Mouse (Mus musculus): Measurements from ENCODE around the gene Kif18a. TPM values are rescaled to one million over a fixed set of nuclear protein-coding genes. Genes with fewer than 3 reads are reported as not detected.

Kif18a gene
- total RNA-seq, 2 experiments from 2014 or later, result 0.48 to 0.70 TPM

- DNase-seq, result no peak
- H3K4me3 ChIP-seq, result no peak overlapping the region
- intact Hi-C loops (cut with DNase I), result no loop called here
- no peak overlapping the region for H3K27ac ChIP-seq
- TF ChIP-seq CTCF (IDR thresholded peaks at IDR 0.05), result no peak
Observed at GRCm38 (mm10) chr2:109302234-109302633, 21.7 kb downstream of the Kif18a start.

GRCm38 (mm10) chr2:109303638-109304037 is 23.1 kb downstream of the Kif18a start:
- Histone ChIP-seq H3K27ac (no peak overlapping the region), H3K4me3 (no peak overlapping the region)
- no peak for TF ChIP-seq CTCF (IDR thresholded peaks at IDR 0.05)
- no peak for DNase-seq
- intact Hi-C loops (cut with DNase I), result no loop called here

- H3K4me3 ChIP-seq, result no peak overlapping the region
- TF ChIP-seq CTCF (IDR thresholded peaks at IDR 0.05), result no peak
- no peak overlapping the region for H3K27ac ChIP-seq
- no peak for DNase-seq
- intact Hi-C loops (cut with DNase I), result no loop called here
Observed at GRCm38 (mm10) chr2:109311369-109311768, 30.8 kb downstream of the Kif18a start.

DNA sequence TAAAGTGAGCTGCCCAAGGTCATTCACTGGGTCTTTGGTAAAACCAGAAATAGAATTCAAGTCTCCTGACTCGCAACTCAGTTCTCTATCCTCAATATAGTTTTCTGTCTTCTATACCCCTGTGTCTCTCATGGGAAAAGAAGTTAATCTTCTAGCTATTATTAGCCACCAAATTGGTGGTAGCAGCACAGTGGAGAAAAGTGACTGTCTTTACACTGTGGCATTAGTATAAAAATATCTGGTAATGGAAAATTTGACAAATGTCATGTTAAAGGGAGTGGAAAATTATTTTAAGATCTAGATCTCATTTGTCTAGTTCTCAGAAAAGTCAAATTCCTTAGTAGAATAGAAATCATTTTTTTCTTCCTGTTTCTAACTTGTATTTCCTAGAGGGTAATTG is 51.3 kb downstream of the Kif18a start:
- H3K4me3 ChIP-seq, result no peak overlapping the region
- intact Hi-C loops (cut with DNase I), result no loop called here
- DNase-seq, result no peak
- no peak overlapping the region for H3K27ac ChIP-seq
- no peak for TF ChIP-seq CTCF (IDR thresholded peaks at IDR 0.05)

GRCm38 (mm10) chr2:109334237-109334636 is 53.7 kb downstream of the Kif18a start:
- no peak for DNase-seq
- no peak for TF ChIP-seq CTCF (IDR thresholded peaks at IDR 0.05)
- H3K27ac ChIP-seq, result no peak overlapping the region
- no peak overlapping the region for H3K4me3 ChIP-seq
- intact Hi-C loops (cut with DNase I), result no loop called here

DNA sequence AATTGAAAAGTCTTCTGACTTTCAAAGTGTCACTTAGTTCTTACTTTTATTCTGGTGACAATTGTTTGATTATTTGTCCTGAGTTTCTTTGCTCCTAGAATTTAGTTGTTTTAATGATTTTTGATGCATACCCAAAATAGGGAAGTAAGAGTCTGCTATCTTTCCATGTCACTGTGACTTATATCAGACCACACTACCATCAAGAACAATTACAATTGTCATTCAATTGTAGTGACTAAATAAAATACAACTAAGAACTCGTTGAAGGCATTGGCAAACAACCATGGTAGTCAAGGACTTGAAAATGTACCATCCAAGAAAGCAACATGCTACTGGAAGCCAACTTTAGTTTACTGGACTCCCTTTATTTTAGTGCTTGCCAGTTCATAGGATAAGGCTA is 55.2 kb downstream of the Kif18a start:
- DNase-seq, result no peak
- intact Hi-C loops (cut with DNase I), result no loop called here
- no peak for TF ChIP-seq CTCF (IDR thresholded peaks at IDR 0.05)
- no peak overlapping the region for H3K27ac ChIP-seq
- H3K4me3 ChIP-seq, result no peak overlapping the region

DNA sequence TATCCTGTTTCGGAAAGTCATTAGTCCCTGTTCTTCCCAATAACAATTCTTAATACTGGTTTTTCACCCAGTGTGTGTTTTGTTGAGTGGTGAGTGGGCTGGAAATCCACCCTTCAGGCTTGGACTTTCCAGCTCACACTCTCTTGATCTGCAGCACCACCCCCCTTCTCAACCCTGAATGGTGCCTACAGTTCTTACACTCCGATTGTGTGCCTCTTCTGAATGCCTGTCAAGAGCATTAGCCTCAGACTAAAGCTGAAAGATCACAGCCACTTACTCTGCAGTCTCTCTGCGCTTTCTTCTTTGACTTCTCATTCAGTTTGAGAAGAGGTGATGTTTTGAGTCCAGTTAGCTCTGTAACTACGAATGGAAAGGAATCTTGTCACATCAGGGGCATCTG is 64.8 kb downstream of the Kif18a start:
- no peak for DNase-seq
- no peak overlapping the region for H3K4me3 ChIP-seq
- no peak overlapping the region for H3K27ac ChIP-seq
- TF ChIP-seq CTCF (IDR thresholded peaks at IDR 0.05), result no peak
- intact Hi-C loops (cut with DNase I), result no loop called here

- TF ChIP-seq CTCF (IDR thresholded peaks at IDR 0.05), result no peak
- H3K27ac ChIP-seq, result no peak overlapping the region
- no peak overlapping the region for H3K4me3 ChIP-seq
- intact Hi-C loops (cut with DNase I), result no loop called here
- no peak for DNase-seq
Observed at GRCm38 (mm10) chr2:109348742-109349141, 68.2 kb downstream of the Kif18a start.

DNA sequence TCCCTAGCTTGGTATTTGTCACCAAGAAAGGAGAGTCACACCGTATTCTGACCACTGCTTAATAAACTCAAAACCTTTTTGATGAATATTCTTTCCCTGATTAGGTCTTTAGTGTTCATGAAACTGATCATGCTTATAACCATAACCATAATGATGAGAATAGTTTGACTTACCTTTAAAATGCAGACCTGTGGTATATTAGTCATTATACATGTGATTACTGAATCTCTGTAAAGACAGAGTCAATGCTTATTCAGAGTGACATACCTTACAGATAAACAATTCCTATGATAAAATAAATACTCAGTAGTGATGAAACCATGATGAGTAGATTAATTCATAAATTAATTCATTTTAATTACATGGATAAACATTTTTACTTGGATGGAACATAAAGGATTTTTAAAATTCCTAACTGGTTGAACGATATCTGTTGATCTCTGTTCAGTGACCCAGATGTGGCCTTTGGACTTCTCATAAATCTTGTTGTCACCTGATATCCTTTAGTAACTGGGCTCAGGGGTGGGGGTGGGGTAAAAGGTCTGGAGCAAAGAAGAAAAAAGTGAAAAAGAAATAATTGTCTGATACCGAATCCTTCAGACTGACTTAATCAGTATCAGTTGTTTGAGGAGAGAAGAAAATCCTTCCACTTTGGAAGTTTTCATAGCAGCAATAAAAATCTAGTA is 78.1 kb downstream of the Kif18a start:
- H3K27ac ChIP-seq, result no peak overlapping the region
- no peak overlapping the region for H3K4me3 ChIP-seq
- TF ChIP-seq CTCF (IDR thresholded peaks at IDR 0.05), result no peak
- intact Hi-C loops (cut with DNase I), result no loop called here
- no peak for DNase-seq

- no peak overlapping the region for H3K4me3 ChIP-seq
- no peak for TF ChIP-seq CTCF (IDR thresholded peaks at IDR 0.05)
- intact Hi-C loops (cut with DNase I), result no loop called here
- H3K27ac ChIP-seq, result no peak overlapping the region
- no peak for DNase-seq
Observed at GRCm38 (mm10) chr2:109365962-109366361, 85.4 kb downstream of the Kif18a start.

DNA sequence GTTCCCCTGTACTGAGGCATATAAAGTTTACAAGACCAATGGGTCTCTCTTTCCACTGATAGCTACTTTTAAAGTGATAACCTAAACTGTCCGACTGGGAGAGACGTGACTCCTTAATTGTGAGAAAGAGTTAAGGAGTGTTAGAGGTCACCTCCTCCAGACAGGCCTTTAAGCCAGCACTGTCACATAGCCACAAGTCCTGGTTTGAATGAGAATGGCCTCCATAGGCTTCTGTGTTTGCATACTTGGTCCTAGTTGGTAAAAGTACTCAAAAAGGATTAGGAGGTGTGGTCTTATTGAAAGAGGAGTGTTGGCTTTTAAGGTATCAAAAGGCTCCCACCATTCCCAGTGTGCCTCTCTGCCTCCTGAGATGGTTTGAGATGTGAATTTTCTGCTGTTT is 94.3 kb downstream of the Kif18a start:
- intact Hi-C loops (cut with DNase I), result no loop called here
- Histone ChIP-seq H3K4me3 (no peak overlapping the region), H3K27ac (no peak overlapping the region)
- no peak for TF ChIP-seq CTCF (IDR thresholded peaks at IDR 0.05)
- no peak for DNase-seq

GRCm38 (mm10) chr2:109384019-109384418 is 103.5 kb downstream of the Kif18a start:
- no peak overlapping the region for H3K27ac ChIP-seq
- intact Hi-C loops (cut with DNase I), result no loop called here
- no peak for DNase-seq
- TF ChIP-seq CTCF (IDR thresholded peaks at IDR 0.05), result no peak
- H3K4me3 ChIP-seq, result no peak overlapping the region

DNA sequence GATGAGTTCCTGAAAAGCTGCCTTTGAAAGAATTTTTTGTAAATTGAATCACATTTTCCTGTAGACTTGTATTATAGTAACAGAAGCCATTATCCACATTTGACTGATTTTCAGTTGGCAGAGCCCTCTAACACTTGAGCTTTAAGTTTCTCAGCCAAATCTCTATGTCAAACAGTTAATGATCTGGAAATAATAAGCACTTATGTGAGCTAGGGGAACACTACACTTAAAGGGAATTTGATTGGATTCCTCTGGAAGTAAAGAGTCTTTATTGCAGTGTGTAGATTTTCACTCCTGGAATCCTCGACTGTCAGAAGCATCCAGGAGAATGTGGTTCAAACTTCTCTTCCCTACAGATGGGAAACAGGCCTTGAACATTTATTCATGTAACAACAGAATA is 105.7 kb downstream of the Kif18a start:
- intact Hi-C loops (cut with DNase I), result no loop called here
- H3K27ac ChIP-seq, result no peak overlapping the region
- no peak for DNase-seq

GRCm38 (mm10) chr2:109388733-109389132 is 108.2 kb downstream of the Kif18a start:
- no peak overlapping the region for H3K27ac ChIP-seq
- no peak for TF ChIP-seq CTCF (IDR thresholded peaks at IDR 0.05)
- intact Hi-C loops (cut with DNase I), result no loop called here
- no peak overlapping the region for H3K4me3 ChIP-seq
- no peak for DNase-seq

More for the DNA sequence above, 105.7 kb downstream of the Kif18a start:
- TF ChIP-seq CTCF (IDR thresholded peaks at IDR 0.05), result no peak
- no peak overlapping the region for H3K4me3 ChIP-seq

Measured in gastrocnemius, adult 2 months (tissue).